Mouse (Mus musculus) myocyte (in vitro differentiated cells): ENCODE data around the gene Nudt13.

Experiments
- CEBPB ChIP-seq: IDR thresholded peaks from 2 replicates; pipeline ENCODE4 v1.6.1; 2011; ENCODE audit warnings: mild to moderate bottlenecking, moderate library complexity; ENCODE audit not compliant: poor library complexity, insufficient read depth, severe bottlenecking
- MAX ChIP-seq: IDR thresholded peaks from one replicate; pipeline ENCODE4 v1.6.1; 2011; ENCODE audit warnings: low read depth, mild to moderate bottlenecking, control low read depth
- MYOD1 ChIP-seq, 3 experiments: IDR thresholded peaks; one replicate each; pipeline ENCODE4 v1.6.1; 2011; ENCODE audit warnings: control low read depth in 2 of 3, low read depth in 2 of 3, mild to moderate bottlenecking in 2 of 3, moderate library complexity in 1 of 3; ENCODE audit not compliant: insufficient read length in 2 of 3, control insufficient read depth in 1 of 3
- MYOG ChIP-seq, 3 experiments: IDR thresholded peaks; one replicate each; pipeline ENCODE4 v1.6.1; 2011; ENCODE audit warnings: control low read depth in 2 of 3, low read depth in 2 of 3, mild to moderate bottlenecking in 2 of 3; ENCODE audit not compliant: insufficient read length in 2 of 3, control insufficient read depth in 1 of 3, insufficient read depth in 1 of 3
- POLR2A ChIP-seq: IDR thresholded peaks from one replicate; pipeline ENCODE4 v1.6.1; 2011; ENCODE audit warnings: low read depth, mild to moderate bottlenecking, control low read depth, moderate library complexity; ENCODE audit not compliant: insufficient read length
- REST ChIP-seq: IDR thresholded peaks from one replicate; pipeline ENCODE4 v1.6.1; 2011; ENCODE audit warnings: mild to moderate bottlenecking, control low read depth, moderate library complexity; ENCODE audit not compliant: insufficient read depth, insufficient read length
- USF1 ChIP-seq: IDR thresholded peaks from one replicate; pipeline ENCODE4 v1.6.1; 2011; ENCODE audit warnings: low read depth, mild to moderate bottlenecking, control low read depth, moderate library complexity

DNA sequence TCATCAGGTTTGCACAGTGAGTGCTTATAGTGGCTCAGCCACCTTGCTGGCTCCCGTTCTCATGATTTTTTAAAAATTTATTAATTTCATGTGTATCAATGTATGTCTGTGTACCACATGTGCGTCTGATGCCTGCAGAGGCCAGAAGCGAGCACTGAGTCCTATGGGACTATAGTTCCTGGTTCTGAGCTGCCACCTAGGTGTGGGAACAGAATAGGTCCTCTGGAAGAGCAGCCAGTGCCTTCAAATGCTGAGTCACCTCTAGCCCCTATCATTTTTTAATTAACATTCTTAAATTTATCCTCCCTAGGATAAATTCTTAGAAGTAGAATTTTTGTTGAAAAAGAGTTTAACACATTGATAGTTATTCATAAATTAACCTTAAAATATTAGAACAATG is 3.1 kb downstream of the Nudt13 start:
- no peak for TF ChIP-seq MAX
- TF ChIP-seq MYOG (IDR thresholded peaks at IDR 0.05; ENCODE audit: control insufficient read depth in 1 of 3, insufficient read depth in 1 of 3, insufficient read length in 2 of 3, low read depth in 2 of 3) = no peak
- TF ChIP-seq USF1 = no peak
- TF ChIP-seq MYOD1 (IDR thresholded peaks at IDR 0.05; ENCODE audit: control insufficient read depth in 1 of 3, insufficient read length in 2 of 3, low read depth in 2 of 3) = no peak
- no peak for TF ChIP-seq POLR2A
- TF ChIP-seq REST = no peak
- no peak for TF ChIP-seq CEBPB
